Mouse (Mus musculus): ENCODE data around the gene Col9a1. TPM values are rescaled to one million over a fixed set of nuclear protein-coding genes. Genes with fewer than 3 reads are reported as not detected.

The Col9a1 gene
- polyA plus RNA-seq (2012; rRNA removed), result 15.7 and 37.3 TPM in 2 replicates

DNA sequence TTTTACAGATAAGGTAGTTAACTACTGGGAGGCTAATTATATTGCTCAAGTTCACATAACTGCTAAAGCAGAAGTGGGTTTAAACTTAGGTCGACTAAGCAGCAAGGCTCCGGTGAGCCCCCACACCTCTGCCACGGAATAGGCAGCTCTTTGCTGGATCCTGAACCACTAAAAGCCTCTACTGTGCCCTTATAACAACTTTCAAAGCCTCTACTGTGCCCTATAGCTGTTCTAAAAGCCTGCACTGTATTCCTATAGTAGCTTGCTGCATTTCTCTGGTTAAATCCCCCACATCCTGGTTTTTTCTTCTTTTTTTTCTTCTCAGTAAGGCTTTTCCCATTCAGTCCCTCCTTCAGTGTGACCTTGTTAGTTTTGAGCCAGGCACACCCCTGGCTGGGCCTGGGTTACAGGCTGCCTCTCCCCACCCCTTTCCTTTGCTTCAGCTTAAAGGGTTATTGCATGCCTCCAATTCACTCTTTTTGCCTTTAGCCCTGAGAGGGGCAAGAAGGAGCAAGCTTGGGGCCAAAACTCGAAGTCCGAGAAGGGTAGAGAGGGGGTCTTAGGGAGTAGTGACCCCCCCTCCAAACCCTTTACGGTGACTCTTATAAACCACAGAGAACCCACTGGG, at the start of gene Col9a1:
Gene Col9a1, plus strand, starts transcription at position 387 of the 628 bp plus-strand sequence.

Other genes with a start within 250 kb of the Col9a1 start
- gene Sdhaf4, start 172.0 kb upstream of the Col9a1 start, polyA plus RNA-seq (2012; rRNA removed), result 40.9 and 47.3 TPM in 2 replicates
- 28.7 and 55.1 TPM in 2 replicates for gene Fam135a, start 77.3 kb upstream of the Col9a1 start, polyA plus RNA-seq (2012; rRNA removed)

Data from central nervous system, embryonic 11.5 days (tissue).